Mouse (Mus musculus): ENCODE measurements at regions not wholly inside any gene's neighbourhood (a gene's known extent, or its start where the extent isn't known, plus 50 kb on each side); places are given as distances from the start of the nearest gene placed in this dataset.
A peak's percentile ranks its signal among the peaks of the same experiment; 100 is the strongest.

- no peaks in the 10 kb centered on the region for H3K4me1 ChIP-seq (ENCODE audit: control insufficient read depth, insufficient read depth, low read length)
- no peak overlapping the region for H3K27ac ChIP-seq (ENCODE audit: insufficient read depth, low read length)
- no peak overlapping the region for H3K4me3 ChIP-seq (ENCODE audit: insufficient read depth, low read length)
- TF ChIP-seq POLR2A (IDR thresholded peaks at IDR 0.05; ENCODE audit: extremely low read depth, insufficient read depth, low read length), result no peak
- no peak for TF ChIP-seq CTCF (IDR thresholded peaks at IDR 0.05; ENCODE audit: extremely low read depth, insufficient read depth, low read length)
Measured at GRCm38 (mm10) chr7:36605026-36605698, 92.8 kb upstream of the Tshz3 start.

- TF ChIP-seq CTCF (IDR thresholded peaks at IDR 0.05; ENCODE audit: extremely low read depth, insufficient read depth, low read length) (0 out of 2 replicates have a peak, but pooled peaks have one; percentile 10), POLR2A (IDR thresholded peaks at IDR 0.05; ENCODE audit: extremely low read depth, insufficient read depth, low read length) (no peak)
- H3K4me1 ChIP-seq (ENCODE audit: control insufficient read depth, insufficient read depth, low read length), result no peaks in the 10 kb centered on the region
- no peak overlapping the region for H3K4me3 ChIP-seq (ENCODE audit: insufficient read depth, low read length)
- no peak overlapping the region for H3K27ac ChIP-seq (ENCODE audit: insufficient read depth, low read length)
Measured at GRCm38 (mm10) chr7:36620256-36620655, 77.7 kb upstream of the Tshz3 start.

- no peak overlapping the region for H3K27ac ChIP-seq (ENCODE audit: insufficient read depth, low read length)
- no peak overlapping the region for H3K4me3 ChIP-seq (ENCODE audit: insufficient read depth, low read length)
- H3K4me1 ChIP-seq (ENCODE audit: control insufficient read depth, insufficient read depth, low read length), result no peaks in the 10 kb centered on the region
- TF ChIP-seq CTCF (IDR thresholded peaks at IDR 0.05; ENCODE audit: extremely low read depth, insufficient read depth, low read length), result no peak
- no peak for TF ChIP-seq POLR2A (IDR thresholded peaks at IDR 0.05; ENCODE audit: extremely low read depth, insufficient read depth, low read length)
Measured at GRCm38 (mm10) chr7:36644252-36644651, 53.7 kb upstream of the Tshz3 start.
